Mouse (Mus musculus): ENCODE measurements around the gene 2010005H15Rik. TPM values are rescaled to one million over a fixed set of nuclear protein-coding genes. Genes with fewer than 3 reads are reported as not detected.
"Not testable (repeated sequence)": the region's sequence is repeated elsewhere in the genome, so short reads cannot be mapped to it uniquely, and the experiment has no call there.

The 2010005H15Rik gene
- total RNA-seq (2021), result not detected

GRCm38 (mm10) chr16:36221168-36221567, at the start of gene 2010005H15Rik:
2010005H15Rik (plus strand) TSS chr16:36221468.
- DNase-seq (ENCODE audit: low spot score in 2 of 2); intact Hi-C loops (cut with DNase I): not testable (repeated sequence)

DNA sequence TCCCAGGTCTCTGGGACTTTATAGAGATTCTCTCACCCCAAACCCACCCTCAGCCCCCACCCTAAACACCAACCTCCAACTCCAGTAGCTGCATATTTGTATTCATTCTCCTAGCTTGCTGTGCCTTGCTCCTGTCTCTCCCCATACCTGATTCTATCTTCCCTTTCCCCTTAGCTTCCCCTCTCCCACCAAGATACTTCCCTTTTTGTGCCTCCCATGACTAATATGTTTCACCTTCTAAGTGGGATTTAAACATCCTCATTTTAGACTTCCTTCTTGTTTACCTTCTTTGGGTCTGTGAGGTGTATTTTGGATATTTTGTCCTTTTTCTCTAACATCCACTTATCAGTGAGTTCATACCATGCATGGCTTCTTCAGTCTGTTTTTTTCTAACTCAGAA, 45.2 kb upstream of the 2010005H15Rik start:
- intact Hi-C loops (cut with DNase I), result no loop called here
- DNase-seq (ENCODE audit: low spot score in 2 of 2), result no peak

GRCm38 (mm10) chr16:36179910-36180309, 41.4 kb upstream of the 2010005H15Rik start:
- DNase-seq (ENCODE audit: low spot score in 2 of 2), result no peak
- intact Hi-C loops (cut with DNase I), result no loop called here

GRCm38 (mm10) chr16:36183912-36184311, 37.4 kb upstream of the 2010005H15Rik start, which contains the start of gene Gm5483:
Gm5483 (plus strand) TSS chr16:36184212.
- DNase-seq (ENCODE audit: low spot score in 2 of 2); intact Hi-C loops (cut with DNase I): not testable (repeated sequence)

GRCm38 (mm10) chr16:36199226-36199625, 22.0 kb upstream of the 2010005H15Rik start:
- no peak for DNase-seq (ENCODE audit: low spot score in 2 of 2)

DNA sequence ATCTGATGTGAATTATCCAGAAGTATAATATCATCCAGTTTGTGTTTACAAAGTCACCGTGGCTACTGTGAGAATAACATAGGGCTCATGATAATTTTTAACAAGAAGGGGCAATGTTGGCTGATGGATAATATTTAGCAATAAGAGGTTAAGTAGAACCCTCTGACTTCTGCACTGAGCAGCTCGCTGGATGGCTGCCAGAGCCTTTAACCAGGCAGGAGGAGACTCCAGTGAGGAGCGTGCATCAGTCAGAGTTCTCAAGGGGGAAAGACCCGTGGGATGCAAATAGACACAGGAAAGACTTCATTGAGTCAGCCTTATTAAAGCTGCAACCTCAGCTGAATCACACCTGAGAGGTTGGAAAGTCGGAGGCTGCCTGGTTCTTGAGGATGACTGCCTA, 17.4 kb upstream of the 2010005H15Rik start:
- intact Hi-C loops (cut with DNase I), result no loop called here

More at GRCm38 (mm10) chr16:36199226-36199625, 22.0 kb upstream of the 2010005H15Rik start:
- intact Hi-C loops (cut with DNase I), result no loop called here

DNA sequence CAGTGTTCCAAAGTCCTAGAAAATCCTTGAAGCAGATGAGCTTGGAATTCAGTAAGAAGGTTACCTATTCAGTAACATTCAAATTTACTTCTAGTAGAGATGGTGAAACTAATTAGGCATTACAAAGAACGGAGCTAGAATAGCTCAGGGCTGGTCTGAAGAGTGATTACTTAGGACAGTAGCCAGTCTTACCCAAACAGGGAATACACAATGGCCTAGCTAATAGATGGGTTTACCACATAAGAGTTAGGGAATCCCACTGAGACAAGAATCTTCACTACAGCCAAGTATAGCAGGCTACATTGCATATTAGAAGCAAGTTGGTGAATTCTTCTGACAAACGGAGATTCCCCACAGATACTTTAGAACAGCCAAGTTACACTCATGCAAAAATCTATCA, 15.6 kb upstream of the 2010005H15Rik start:
- intact Hi-C loops (cut with DNase I); DNase-seq (ENCODE audit: low spot score in 2 of 2): not testable (repeated sequence)

More for the DNA sequence above, 17.4 kb upstream of the 2010005H15Rik start:
- DNase-seq (ENCODE audit: low spot score in 2 of 2), result no peak

DNA sequence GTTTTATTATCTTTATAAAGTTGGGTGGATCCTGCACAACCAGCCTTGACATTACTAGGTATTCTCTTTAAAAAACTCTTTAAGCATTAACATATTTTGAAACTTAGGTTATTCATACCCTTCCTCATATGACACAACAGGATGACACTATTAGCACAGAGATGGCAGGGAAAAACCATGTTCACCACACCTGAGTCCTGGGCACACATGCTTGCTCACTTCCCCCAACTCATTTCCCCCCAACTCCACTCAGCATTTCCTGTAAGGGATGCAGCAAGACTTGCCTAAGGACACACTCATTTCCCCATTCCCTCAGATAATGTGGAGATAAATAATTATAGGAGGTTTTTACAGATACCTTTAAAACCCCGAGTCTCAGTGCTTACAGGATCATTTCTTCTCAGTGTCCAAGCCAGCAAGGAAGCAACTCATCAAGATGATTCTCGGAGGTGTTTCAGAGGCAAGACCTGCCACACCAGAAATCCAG, 11.3 kb upstream of the 2010005H15Rik start, which contains the start of gene Gm5416:
Gm5416 (plus strand) TSS at position 437 of the 487 bp plus-strand sequence.
- no peak for DNase-seq (ENCODE audit: low spot score in 2 of 2)
- intact Hi-C loops (cut with DNase I), result no loop called here

DNA sequence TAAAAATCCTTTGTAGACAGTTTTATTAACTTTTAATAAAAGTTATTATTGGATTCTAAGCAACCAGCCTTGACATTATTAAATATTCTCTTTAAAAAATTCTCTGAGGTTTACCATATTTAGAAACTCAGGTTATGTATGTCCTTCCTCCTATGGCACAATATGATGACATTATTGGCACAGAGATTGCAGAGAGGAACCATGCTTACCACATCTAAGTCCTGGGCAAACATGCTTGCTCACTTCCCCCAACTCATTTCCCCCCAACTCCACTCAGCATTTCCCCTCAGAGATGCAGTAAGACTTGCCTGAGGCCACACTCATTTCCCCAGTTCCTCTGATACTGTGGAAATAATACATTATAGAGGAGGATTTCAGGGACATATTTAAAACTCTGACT, 39.3 kb downstream of the 2010005H15Rik start:
- intact Hi-C loops (cut with DNase I); DNase-seq (ENCODE audit: low spot score in 2 of 2): not testable (repeated sequence)

GRCm38 (mm10) chr16:36276796-36277195, 55.5 kb downstream of the 2010005H15Rik start, which contains the start of gene Stfa1:
Stfa1 (plus strand) TSS chr16:36276951.
- DNase-seq (ENCODE audit: low spot score in 2 of 2); intact Hi-C loops (cut with DNase I): not testable (repeated sequence)

DNA sequence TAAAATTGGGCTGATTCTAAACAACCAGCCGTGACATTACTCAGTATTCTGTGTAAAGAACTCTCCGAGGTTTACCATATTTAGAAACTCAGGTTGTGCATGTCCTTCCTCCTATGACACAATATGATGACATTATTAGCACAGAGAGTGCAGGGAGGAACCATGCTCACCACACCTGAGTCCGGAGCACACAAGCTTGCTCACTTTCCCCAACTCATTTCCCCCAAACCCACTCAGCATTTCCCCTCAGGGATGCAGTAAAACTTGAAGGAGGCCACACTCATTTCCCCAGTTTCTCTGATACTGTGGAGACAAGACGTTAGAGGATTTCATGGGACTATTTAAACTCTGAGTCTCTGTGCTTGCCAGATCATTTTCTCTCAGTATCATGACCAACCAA, 67.9 kb downstream of the 2010005H15Rik start:
- intact Hi-C loops (cut with DNase I), result no loop called here
- no peak for DNase-seq (ENCODE audit: low spot score in 2 of 2)

Other genes with a start within 250 kb of the 2010005H15Rik start
- 100 to 1,000 TPM; 135 to 137 TPM for gene Kpna1, start 242.7 kb upstream of the 2010005H15Rik start, total RNA-seq (2021)
- 1 to 10 TPM; 3.8 to 4.8 TPM for gene Wdr5b, start 180.3 kb upstream of the 2010005H15Rik start, total RNA-seq (2021)
- 10 to 100 TPM; 64.6 to 65.8 TPM for gene Fam162a, start 149.9 kb upstream of the 2010005H15Rik start, total RNA-seq (2021)
- gene Ccdc58, start 149.8 kb upstream of the 2010005H15Rik start, total RNA-seq (2021), result 10 to 100 TPM; 19.4 to 19.8 TPM
- gene Csta1, start 90.2 kb upstream of the 2010005H15Rik start, total RNA-seq (2021), result not detected
- not detected for gene Stfa2l1, start 64.7 kb upstream of the 2010005H15Rik start, total RNA-seq (2021)
- gene Gm5483, start 37.3 kb upstream of the 2010005H15Rik start, total RNA-seq (2021), result not detected
- gene Gm5416, start 11.1 kb upstream of the 2010005H15Rik start, total RNA-seq (2021), result not detected
- not detected for gene Stfa1, start 55.5 kb downstream of the 2010005H15Rik start, total RNA-seq (2021)
- not detected for gene BC117090, start 112.9 kb downstream of the 2010005H15Rik start, total RNA-seq (2021)
- gene BC100530, start 146.3 kb downstream of the 2010005H15Rik start, total RNA-seq (2021), result not detected
- gene Stfa2, start 187.0 kb downstream of the 2010005H15Rik start, total RNA-seq (2021), result not detected
- not detected for gene Stfa3, start 233.9 kb downstream of the 2010005H15Rik start, total RNA-seq (2021)